Mouse (Mus musculus): ENCODE data around the gene Plxdc2. TPM values are rescaled to one million over a fixed set of nuclear protein-coding genes. Genes with fewer than 3 reads are reported as not detected.

Plxdc2 gene
- polyA plus RNA-seq, 1 experiment from 2014 or later = 20.1 TPM

DNA sequence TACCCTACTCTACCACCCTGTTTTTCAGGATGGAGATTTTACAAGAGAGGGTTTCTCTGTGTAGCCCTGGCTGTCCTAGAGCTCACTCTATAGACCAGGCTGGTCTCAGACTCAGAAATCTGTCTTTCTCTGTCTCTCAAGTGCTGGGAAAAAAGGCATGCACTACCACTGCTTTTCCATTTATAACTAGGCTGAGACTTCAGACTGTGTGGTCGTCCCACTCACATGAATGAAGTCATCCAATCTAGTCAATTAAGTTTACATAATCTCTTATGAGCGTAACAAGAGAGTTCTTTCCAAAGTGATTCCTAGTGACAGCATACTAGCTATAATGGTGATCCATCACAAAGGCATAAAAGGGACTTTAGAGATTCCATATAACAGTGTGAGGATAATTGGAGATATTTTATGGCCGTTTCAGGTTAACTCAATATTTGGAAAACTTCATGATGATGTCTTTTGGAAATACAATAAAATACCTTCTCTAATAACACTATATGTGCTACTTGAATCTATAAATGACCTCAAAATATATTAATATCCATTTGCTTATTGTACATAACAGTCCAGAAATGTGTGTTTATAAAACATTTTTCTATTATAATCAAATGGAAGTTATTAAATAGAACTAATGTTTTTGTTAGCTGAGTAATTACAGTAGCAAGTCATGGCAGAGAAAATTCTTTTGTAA is 151.6 kb downstream of the Plxdc2 start:
- Histone ChIP-seq H3K9me3 (replicated peaks; ENCODE audit: control insufficient read depth, low read length) (no peaks in the 10 kb centered on the region), H3K4me1 (ENCODE audit: control insufficient read depth, insufficient read depth, low read length) (no peaks in the 10 kb centered on the region), H3K4me2 (ENCODE audit: low read depth, low read length) (no peak overlapping the region), H3K27me3 (ENCODE audit: control insufficient read depth, insufficient read depth, low read length) (no peaks in the 10 kb centered on the region), H3K9ac (ENCODE audit: low read length) (no peak overlapping the region), H3K36me3 (ENCODE audit: control insufficient read depth, insufficient read depth) (no peaks in the 10 kb centered on the region), H3K27ac (ENCODE audit: low read length) (no peak overlapping the region), H3K4me3 (ENCODE audit: low read length) (no peak overlapping the region)
- 73% methylated on average over 3 of the region's 3 CpGs for WGBS
- no peak for ATAC-seq (replicated peaks; ENCODE audit: extremely low read depth, insufficient read depth, low FRiP score)

- WGBS = 70% methylated on average over 2 of the region's 2 CpGs
- H3K4me2 ChIP-seq (ENCODE audit: low read depth, low read length) = no peak overlapping the region
- H3K27me3 ChIP-seq (ENCODE audit: control insufficient read depth, insufficient read depth, low read length) = no peaks in the 10 kb centered on the region
- no peak for ATAC-seq (replicated peaks; ENCODE audit: extremely low read depth, insufficient read depth, low FRiP score)
- H3K9me3 ChIP-seq (replicated peaks; ENCODE audit: control insufficient read depth, low read length) = no peaks in the 10 kb centered on the region
- H3K36me3 ChIP-seq (ENCODE audit: control insufficient read depth, insufficient read depth) = no peaks in the 10 kb centered on the region
- H3K9ac ChIP-seq (ENCODE audit: low read length) = no peak overlapping the region
- no peaks in the 10 kb centered on the region for H3K4me1 ChIP-seq (ENCODE audit: control insufficient read depth, insufficient read depth, low read length)
- H3K4me3 ChIP-seq (ENCODE audit: low read length) = no peak overlapping the region
- no peak overlapping the region for H3K27ac ChIP-seq (ENCODE audit: low read length)
These were observed 162.0 kb downstream of the Plxdc2 start for GRCm38 (mm10) chr2:16518148-16518547.

GRCm38 (mm10) chr2:16523427-16523826 is 167.3 kb downstream of the Plxdc2 start:
- H3K9ac ChIP-seq (ENCODE audit: low read length) = no peak overlapping the region
- ATAC-seq (replicated peaks; ENCODE audit: extremely low read depth, insufficient read depth, low FRiP score) = no peak
- H3K4me2 ChIP-seq (ENCODE audit: low read depth, low read length) = no peak overlapping the region
- H3K36me3 ChIP-seq (ENCODE audit: control insufficient read depth, insufficient read depth) = no peaks in the 10 kb centered on the region
- no peaks in the 10 kb centered on the region for H3K9me3 ChIP-seq (replicated peaks; ENCODE audit: control insufficient read depth, low read length)
- H3K4me1 ChIP-seq (ENCODE audit: control insufficient read depth, insufficient read depth, low read length) = no peaks in the 10 kb centered on the region
- no peak overlapping the region for H3K27ac ChIP-seq (ENCODE audit: low read length)
- WGBS = 83% methylated on average over 1 of the region's 1 CpGs
- H3K27me3 ChIP-seq (ENCODE audit: control insufficient read depth, insufficient read depth, low read length) = no peaks in the 10 kb centered on the region
- H3K4me3 ChIP-seq (ENCODE audit: low read length) = no peak overlapping the region

GRCm38 (mm10) chr2:16532244-16532643 is 176.1 kb downstream of the Plxdc2 start:
- Histone ChIP-seq H3K9me3 (replicated peaks; ENCODE audit: control insufficient read depth, low read length) (no peaks in the 10 kb centered on the region), H3K4me2 (ENCODE audit: low read depth, low read length) (no peak overlapping the region), H3K27ac (ENCODE audit: low read length) (no peak overlapping the region), H3K36me3 (ENCODE audit: control insufficient read depth, insufficient read depth) (no peaks in the 10 kb centered on the region), H3K4me3 (ENCODE audit: low read length) (no peak overlapping the region), H3K9ac (ENCODE audit: low read length) (no peak overlapping the region), H3K4me1 (ENCODE audit: control insufficient read depth, insufficient read depth, low read length) (no peaks in the 10 kb centered on the region), H3K27me3 (ENCODE audit: control insufficient read depth, insufficient read depth, low read length) (no peaks in the 10 kb centered on the region)
- ATAC-seq (replicated peaks; ENCODE audit: extremely low read depth, insufficient read depth, low FRiP score) = no peak
- 70% methylated on average over 1 of the region's 1 CpGs for WGBS

DNA sequence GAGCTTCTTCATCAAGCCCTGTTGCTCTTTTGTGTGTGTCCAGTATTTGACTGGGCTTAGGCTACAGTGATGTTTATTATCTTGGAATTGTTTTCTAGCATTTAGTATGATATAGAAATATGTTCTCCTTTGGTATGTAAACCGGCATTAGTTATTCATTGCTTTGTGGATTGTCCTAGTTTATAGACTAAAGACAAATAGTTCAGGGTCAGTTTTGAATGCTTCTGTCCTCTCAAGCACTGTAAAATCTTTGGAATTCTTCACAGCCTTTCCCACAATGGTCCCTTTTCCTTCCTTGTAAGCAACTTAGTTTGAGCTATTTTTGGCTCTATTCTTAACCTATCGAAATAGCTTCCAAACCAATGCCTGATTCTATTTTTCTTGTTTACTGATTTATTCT is 178.5 kb downstream of the Plxdc2 start:
- ATAC-seq (replicated peaks; ENCODE audit: extremely low read depth, insufficient read depth, low FRiP score) = no peak
- WGBS = 49% methylated on average over 2 of the region's 2 CpGs
- no peaks in the 10 kb centered on the region for H3K27me3 ChIP-seq (ENCODE audit: control insufficient read depth, insufficient read depth, low read length)
- no peak overlapping the region for H3K9ac ChIP-seq (ENCODE audit: low read length)
- H3K4me2 ChIP-seq (ENCODE audit: low read depth, low read length) = no peak overlapping the region
- no peaks in the 10 kb centered on the region for H3K36me3 ChIP-seq (ENCODE audit: control insufficient read depth, insufficient read depth)
- H3K9me3 ChIP-seq (replicated peaks; ENCODE audit: control insufficient read depth, low read length) = no peaks in the 10 kb centered on the region
- no peak overlapping the region for H3K4me3 ChIP-seq (ENCODE audit: low read length)
- no peaks in the 10 kb centered on the region for H3K4me1 ChIP-seq (ENCODE audit: control insufficient read depth, insufficient read depth, low read length)
- no peak overlapping the region for H3K27ac ChIP-seq (ENCODE audit: low read length)

GRCm38 (mm10) chr2:16541226-16541625 is 185.1 kb downstream of the Plxdc2 start:
- Histone ChIP-seq H3K27ac (ENCODE audit: low read length) (no peak overlapping the region), H3K4me3 (ENCODE audit: low read length) (no peak overlapping the region), H3K4me1 (ENCODE audit: control insufficient read depth, insufficient read depth, low read length) (peaks cover 4% of the 10 kb centered on the region), H3K9ac (ENCODE audit: low read length) (no peak overlapping the region), H3K27me3 (ENCODE audit: control insufficient read depth, insufficient read depth, low read length) (no peaks in the 10 kb centered on the region), H3K4me2 (ENCODE audit: low read depth, low read length) (no peak overlapping the region), H3K9me3 (replicated peaks; ENCODE audit: control insufficient read depth, low read length) (no peaks in the 10 kb centered on the region), H3K36me3 (ENCODE audit: control insufficient read depth, insufficient read depth) (no peaks in the 10 kb centered on the region)
- no peak for ATAC-seq (replicated peaks; ENCODE audit: extremely low read depth, insufficient read depth, low FRiP score)
- WGBS = 32% methylated on average over 3 of the region's 3 CpGs

DNA sequence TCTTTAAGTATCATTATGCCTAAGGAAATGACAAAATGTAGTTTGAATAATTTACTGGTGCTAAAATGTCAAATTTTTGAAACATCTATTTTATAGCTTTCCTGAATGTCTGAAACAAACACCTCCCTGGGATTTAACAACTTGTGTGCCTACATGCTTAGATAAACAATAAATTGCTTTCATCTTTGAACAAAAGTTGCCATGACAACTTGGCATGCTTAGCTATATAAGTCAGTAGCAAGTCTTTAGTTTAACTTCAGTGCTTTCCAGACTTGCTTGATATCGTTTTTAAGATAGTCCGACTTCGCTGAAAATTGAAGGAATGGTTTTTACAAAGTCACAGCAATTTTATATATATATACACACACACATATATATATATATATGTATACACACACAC is 189.1 kb downstream of the Plxdc2 start:
- Histone ChIP-seq H3K4me1 (ENCODE audit: control insufficient read depth, insufficient read depth, low read length) (peaks cover 4% of the 10 kb centered on the region), H3K4me3 (ENCODE audit: low read length) (no peak overlapping the region), H3K36me3 (ENCODE audit: control insufficient read depth, insufficient read depth) (no peaks in the 10 kb centered on the region), H3K27ac (ENCODE audit: low read length) (no peak overlapping the region), H3K27me3 (ENCODE audit: control insufficient read depth, insufficient read depth, low read length) (no peaks in the 10 kb centered on the region), H3K4me2 (ENCODE audit: low read depth, low read length) (no peak overlapping the region), H3K9ac (ENCODE audit: low read length) (no peak overlapping the region), H3K9me3 (replicated peaks; ENCODE audit: control insufficient read depth, low read length) (no peaks in the 10 kb centered on the region)
- no peak for ATAC-seq (replicated peaks; ENCODE audit: extremely low read depth, insufficient read depth, low FRiP score)
- WGBS = 76% methylated on average over 3 of the region's 3 CpGs

DNA sequence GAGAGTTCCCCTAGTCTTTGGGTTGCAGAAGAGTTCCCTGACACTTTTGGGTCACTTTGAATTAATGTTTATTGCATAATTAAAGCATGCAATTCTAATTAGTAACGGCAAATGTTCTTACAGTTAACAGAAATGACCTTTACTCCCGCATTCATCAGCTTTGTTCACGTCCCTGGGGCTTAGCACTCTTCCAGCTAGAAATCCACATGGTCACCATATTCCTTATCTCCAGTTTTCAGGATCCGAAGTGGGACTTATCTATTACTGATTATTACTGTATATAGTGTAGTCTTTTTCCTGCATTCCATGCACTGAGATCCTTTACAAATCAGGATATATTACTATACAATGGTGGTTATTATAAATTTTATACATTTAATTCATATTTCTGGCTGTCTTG is 203.2 kb downstream of the Plxdc2 start:
- Histone ChIP-seq H3K9me3 (replicated peaks; ENCODE audit: control insufficient read depth, low read length) (no peaks in the 10 kb centered on the region), H3K27ac (ENCODE audit: low read length) (no peak overlapping the region), H3K9ac (ENCODE audit: low read length) (no peak overlapping the region), H3K36me3 (ENCODE audit: control insufficient read depth, insufficient read depth) (no peaks in the 10 kb centered on the region), H3K4me2 (ENCODE audit: low read depth, low read length) (no peak overlapping the region), H3K27me3 (ENCODE audit: control insufficient read depth, insufficient read depth, low read length) (no peaks in the 10 kb centered on the region), H3K4me3 (ENCODE audit: low read length) (no peak overlapping the region), H3K4me1 (ENCODE audit: control insufficient read depth, insufficient read depth, low read length) (no peaks in the 10 kb centered on the region)
- WGBS = 65% methylated on average over 4 of the region's 4 CpGs
- no peak for ATAC-seq (replicated peaks; ENCODE audit: extremely low read depth, insufficient read depth, low FRiP score)

DNA sequence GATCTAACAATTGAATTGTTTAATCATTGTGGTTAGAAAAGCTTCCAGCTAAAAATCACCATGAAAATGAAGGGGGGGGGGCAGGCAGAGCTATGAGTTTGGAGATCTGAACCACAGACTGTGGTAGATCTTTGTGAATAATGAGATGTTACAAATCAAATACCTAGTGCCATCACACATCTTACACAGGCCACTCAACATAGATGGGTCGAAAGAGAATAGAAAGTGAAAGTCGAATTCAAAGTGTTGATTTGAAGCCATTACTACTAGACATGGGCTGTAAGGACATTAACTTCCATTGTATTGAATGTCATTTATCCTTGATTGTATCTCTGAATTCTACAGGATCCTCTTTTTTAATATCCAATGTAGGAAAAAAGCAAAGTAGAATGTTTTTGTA is 212.2 kb downstream of the Plxdc2 start:
- no peak overlapping the region for H3K4me3 ChIP-seq (ENCODE audit: low read length)
- H3K4me2 ChIP-seq (ENCODE audit: low read depth, low read length) = no peak overlapping the region
- H3K4me1 ChIP-seq (ENCODE audit: control insufficient read depth, insufficient read depth, low read length) = no peaks in the 10 kb centered on the region
- 90% methylated on average over 2 of the region's 2 CpGs for WGBS
- H3K36me3 ChIP-seq (ENCODE audit: control insufficient read depth, insufficient read depth) = no peaks in the 10 kb centered on the region
- H3K9ac ChIP-seq (ENCODE audit: low read length) = no peak overlapping the region
- no peak overlapping the region for H3K27ac ChIP-seq (ENCODE audit: low read length)
- H3K9me3 ChIP-seq (replicated peaks; ENCODE audit: control insufficient read depth, low read length) = no peaks in the 10 kb centered on the region
- H3K27me3 ChIP-seq (ENCODE audit: control insufficient read depth, insufficient read depth, low read length) = no peaks in the 10 kb centered on the region
- ATAC-seq (replicated peaks; ENCODE audit: extremely low read depth, insufficient read depth, low FRiP score) = no peak

Measured in heart, embryonic 16.5 days (tissue).